Mouse (Mus musculus): ENCODE results near the gene Olfr605. TPM values are rescaled to one million over a fixed set of nuclear protein-coding genes. Genes with fewer than 3 reads are reported as not detected.
"Not testable (repeated sequence)": the region's sequence is repeated elsewhere in the genome, so short reads cannot be mapped to it uniquely, and the experiment has no call there.

Olfr605 gene
- polyA plus RNA-seq (2014; fragmentation: Nextera tagmentation; extraction: Ambion mirVana) = not detected in 2 replicates

GRCm38 (mm10) chr7:103445339-103445738 is at the start of gene Olfr605:
Olfr605 (minus strand) TSS chr7:103445439.
- WGBS = 90% methylated on average over 1 of the region's 1 CpGs
- Histone ChIP-seq H3K4me2 (no peak within 1 kb of the TSS), H3K27ac (ENCODE audit: low read depth, low read length) (no peak within 1 kb of the TSS), H3K4me3 (ENCODE audit: low read depth, low read length) (no peak within 1 kb of the TSS), H3K9ac (ENCODE audit: low read depth, low read length) (no peak within 1 kb of the TSS), H3K36me3 (ENCODE audit: control insufficient read depth, insufficient read depth, low read length) (no peaks in the 10 kb centered on the region), H3K27me3 (replicated peaks; ENCODE audit: control insufficient read depth, insufficient read depth, low read length) (no peaks in the 10 kb centered on the region), H3K4me1 (replicated peaks; ENCODE audit: control insufficient read depth, insufficient read depth, low read length) (no peaks in the 10 kb centered on the region), H3K9me3 (ENCODE audit: control insufficient read depth, low read length) (no peaks in the 10 kb centered on the region)
- ATAC-seq (replicated peaks; ENCODE audit: low FRiP score) (no peak), DNase-seq (ENCODE audit: low spot score) (no peak)

- 81% methylated on average over 9 of the region's 9 CpGs for WGBS
- H3K4me3 ChIP-seq (ENCODE audit: low read depth, low read length); ATAC-seq (replicated peaks; ENCODE audit: low FRiP score); H3K27me3 ChIP-seq (replicated peaks; ENCODE audit: control insufficient read depth, insufficient read depth, low read length); H3K9ac ChIP-seq (ENCODE audit: low read depth, low read length); H3K4me2 ChIP-seq; H3K4me1 ChIP-seq (replicated peaks; ENCODE audit: control insufficient read depth, insufficient read depth, low read length); H3K36me3 ChIP-seq (ENCODE audit: control insufficient read depth, insufficient read depth, low read length); H3K9me3 ChIP-seq (ENCODE audit: control insufficient read depth, low read length); DNase-seq (ENCODE audit: low spot score); H3K27ac ChIP-seq (ENCODE audit: low read depth, low read length): not testable (repeated sequence)
Measured at GRCm38 (mm10) chr7:103477106-103477505, 31.9 kb upstream of the Olfr605 start.

DNA sequence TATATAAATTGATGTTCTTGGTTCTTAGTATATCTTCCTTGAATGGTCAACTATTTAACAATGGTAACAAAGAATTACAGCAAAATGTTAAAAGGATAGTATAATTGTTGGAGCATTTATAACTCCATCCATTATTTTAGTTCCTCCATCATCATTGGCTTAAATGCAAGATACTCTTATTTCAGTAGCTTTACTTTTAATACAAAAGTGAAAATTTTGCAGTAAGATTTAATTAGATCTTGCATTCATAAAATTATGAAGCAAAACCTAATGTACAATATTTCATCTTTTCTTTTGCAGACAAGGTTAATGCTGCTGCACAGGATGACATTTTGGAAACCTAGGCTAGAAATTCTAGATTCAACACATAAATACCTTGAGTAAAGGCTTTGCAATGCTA is 24.3 kb upstream of the Olfr605 start, which contains the start of gene Olfr608:
Gene Olfr608 (plus strand): TSS at position 301 of the 400 bp plus-strand sequence.
- Histone ChIP-seq H3K36me3 (ENCODE audit: control insufficient read depth, insufficient read depth, low read length) (no peaks in the 10 kb centered on the region), H3K27ac (ENCODE audit: low read depth, low read length) (no peak within 1 kb of the TSS), H3K4me2 (no peak within 1 kb of the TSS), H3K27me3 (replicated peaks; ENCODE audit: control insufficient read depth, insufficient read depth, low read length) (no peaks in the 10 kb centered on the region), H3K9ac (ENCODE audit: low read depth, low read length) (no peak within 1 kb of the TSS), H3K4me3 (ENCODE audit: low read depth, low read length) (no peak within 1 kb of the TSS), H3K4me1 (replicated peaks; ENCODE audit: control insufficient read depth, insufficient read depth, low read length) (no peaks in the 10 kb centered on the region), H3K9me3 (ENCODE audit: control insufficient read depth, low read length) (no peaks in the 10 kb centered on the region)
- no peak for ATAC-seq (replicated peaks; ENCODE audit: low FRiP score)
- DNase-seq (ENCODE audit: low spot score) = no peak

- Histone ChIP-seq H3K4me3 (ENCODE audit: low read depth, low read length) (no peak overlapping the region), H3K36me3 (ENCODE audit: control insufficient read depth, insufficient read depth, low read length) (no peaks in the 10 kb centered on the region), H3K4me1 (replicated peaks; ENCODE audit: control insufficient read depth, insufficient read depth, low read length) (no peaks in the 10 kb centered on the region), H3K4me2 (no peak overlapping the region), H3K9ac (ENCODE audit: low read depth, low read length) (no peak overlapping the region), H3K27ac (ENCODE audit: low read depth, low read length) (no peak overlapping the region), H3K9me3 (ENCODE audit: control insufficient read depth, low read length) (no peaks in the 10 kb centered on the region), H3K27me3 (replicated peaks; ENCODE audit: control insufficient read depth, insufficient read depth, low read length) (no peaks in the 10 kb centered on the region)
- no peak for ATAC-seq (replicated peaks; ENCODE audit: low FRiP score)
- WGBS = 87% methylated on average over 5 of the region's 5 CpGs
- no peak for DNase-seq (ENCODE audit: low spot score)
Measured at GRCm38 (mm10) chr7:103460590-103460989, 15.4 kb upstream of the Olfr605 start.

DNA sequence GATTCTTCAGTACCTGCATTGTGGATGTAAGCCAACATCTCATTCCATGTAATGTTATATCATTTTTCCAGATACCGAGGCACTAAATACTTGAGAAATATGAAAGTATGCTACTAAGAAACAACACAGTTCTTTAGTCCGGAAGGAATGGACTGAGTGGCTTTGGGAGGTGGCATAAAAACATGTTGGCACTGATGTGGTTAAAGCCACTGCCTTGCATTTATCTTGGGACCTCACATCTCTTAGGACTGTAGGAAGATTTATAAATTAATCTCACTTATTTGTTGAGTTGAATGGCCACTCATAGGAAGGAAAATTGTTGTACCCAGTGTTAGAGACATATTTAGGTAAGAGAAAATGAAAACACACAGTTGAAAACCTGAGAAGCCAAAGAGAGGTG is 3.5 kb upstream of the Olfr605 start, which contains the start of gene Olfr606:
Gene Olfr606 (plus strand): TSS at position 301 of the 400 bp plus-strand sequence.
- no peaks in the 10 kb centered on the region for H3K4me1 ChIP-seq (replicated peaks; ENCODE audit: control insufficient read depth, insufficient read depth, low read length)
- H3K4me3 ChIP-seq (ENCODE audit: low read depth, low read length) = no peak within 1 kb of the TSS
- 85% methylated on average over 2 of the region's 2 CpGs for WGBS
- no peaks in the 10 kb centered on the region for H3K36me3 ChIP-seq (ENCODE audit: control insufficient read depth, insufficient read depth, low read length)
- no peak within 1 kb of the TSS for H3K27ac ChIP-seq (ENCODE audit: low read depth, low read length)
- ATAC-seq (replicated peaks; ENCODE audit: low FRiP score) = no peak
- no peak for DNase-seq (ENCODE audit: low spot score)
- no peaks in the 10 kb centered on the region for H3K9me3 ChIP-seq (ENCODE audit: control insufficient read depth, low read length)
- no peak within 1 kb of the TSS for H3K4me2 ChIP-seq
- H3K27me3 ChIP-seq (replicated peaks; ENCODE audit: control insufficient read depth, insufficient read depth, low read length) = no peaks in the 10 kb centered on the region
- no peak within 1 kb of the TSS for H3K9ac ChIP-seq (ENCODE audit: low read depth, low read length)

- not testable (repeated sequence) for H3K27me3 ChIP-seq (replicated peaks; ENCODE audit: control insufficient read depth, insufficient read depth, low read length); H3K9ac ChIP-seq (ENCODE audit: low read depth, low read length); H3K4me3 ChIP-seq (ENCODE audit: low read depth, low read length); H3K4me2 ChIP-seq; H3K36me3 ChIP-seq (ENCODE audit: control insufficient read depth, insufficient read depth, low read length); DNase-seq (ENCODE audit: low spot score); H3K4me1 ChIP-seq (replicated peaks; ENCODE audit: control insufficient read depth, insufficient read depth, low read length); ATAC-seq (replicated peaks; ENCODE audit: low FRiP score); H3K9me3 ChIP-seq (ENCODE audit: control insufficient read depth, low read length); H3K27ac ChIP-seq (ENCODE audit: low read depth, low read length)
- 60% methylated on average over 1 of the region's 1 CpGs for WGBS
Measured at GRCm38 (mm10) chr7:103414772-103415171, 30.5 kb downstream of the Olfr605 start, which contains the start of gene Usp17lc. Usp17lc (plus strand) TSS chr7:103415072.

DNA sequence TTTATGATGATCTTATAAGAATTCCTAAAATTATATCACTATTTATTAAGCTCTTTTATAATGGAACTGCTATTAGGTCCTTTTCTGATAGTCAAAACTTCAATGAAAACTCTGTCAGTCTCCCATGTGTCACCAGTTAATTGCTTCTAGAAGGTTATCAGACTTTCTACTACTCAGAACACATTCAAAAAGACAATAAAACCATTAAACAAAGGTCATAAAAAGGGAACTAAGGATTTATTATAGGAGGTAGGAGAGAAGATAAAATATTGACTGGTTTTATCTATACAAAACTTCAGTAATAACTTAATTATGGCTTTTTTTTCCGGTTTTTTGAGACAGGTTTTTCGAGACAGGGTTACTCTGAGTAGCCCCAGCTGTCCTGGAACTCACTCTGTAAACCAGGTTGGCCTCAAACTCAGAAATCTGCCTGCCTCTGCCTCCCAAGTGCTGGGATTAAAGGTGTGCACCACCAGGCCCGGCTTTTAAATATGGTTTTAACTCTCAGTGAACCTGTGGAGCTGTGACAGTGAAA is 38.7 kb downstream of the Olfr605 start:
- not testable (repeated sequence) for ATAC-seq (replicated peaks; ENCODE audit: low FRiP score); H3K9ac ChIP-seq (ENCODE audit: low read depth, low read length); H3K4me2 ChIP-seq; DNase-seq (ENCODE audit: low spot score); H3K4me3 ChIP-seq (ENCODE audit: low read depth, low read length); H3K27ac ChIP-seq (ENCODE audit: low read depth, low read length); H3K9me3 ChIP-seq (ENCODE audit: control insufficient read depth, low read length); H3K4me1 ChIP-seq (replicated peaks; ENCODE audit: control insufficient read depth, insufficient read depth, low read length); H3K27me3 ChIP-seq (replicated peaks; ENCODE audit: control insufficient read depth, insufficient read depth, low read length); H3K36me3 ChIP-seq (ENCODE audit: control insufficient read depth, insufficient read depth, low read length)
- WGBS = 76% methylated on average over 3 of the region's 3 CpGs

GRCm38 (mm10) chr7:103398981-103399380 is 46.3 kb downstream of the Olfr605 start:
- Histone ChIP-seq H3K27ac (ENCODE audit: low read depth, low read length) (no peak overlapping the region), H3K4me2 (no peak overlapping the region), H3K36me3 (ENCODE audit: control insufficient read depth, insufficient read depth, low read length) (no peaks in the 10 kb centered on the region), H3K9me3 (ENCODE audit: control insufficient read depth, low read length) (no peaks in the 10 kb centered on the region), H3K4me1 (replicated peaks; ENCODE audit: control insufficient read depth, insufficient read depth, low read length) (no peaks in the 10 kb centered on the region), H3K9ac (ENCODE audit: low read depth, low read length) (no peak overlapping the region), H3K4me3 (ENCODE audit: low read depth, low read length) (no peak overlapping the region), H3K27me3 (replicated peaks; ENCODE audit: control insufficient read depth, insufficient read depth, low read length) (no peaks in the 10 kb centered on the region)
- ATAC-seq (replicated peaks; ENCODE audit: low FRiP score) (no peak), DNase-seq (ENCODE audit: low spot score) (no peak)
- WGBS = 4% methylated on average over 1 of the region's 1 CpGs

- Histone ChIP-seq H3K9ac (ENCODE audit: low read depth, low read length) (no peak overlapping the region), H3K4me1 (replicated peaks; ENCODE audit: control insufficient read depth, insufficient read depth, low read length) (no peaks in the 10 kb centered on the region), H3K36me3 (ENCODE audit: control insufficient read depth, insufficient read depth, low read length) (no peaks in the 10 kb centered on the region), H3K9me3 (ENCODE audit: control insufficient read depth, low read length) (no peaks in the 10 kb centered on the region), H3K27ac (ENCODE audit: low read depth, low read length) (no peak overlapping the region), H3K4me2 (no peak overlapping the region), H3K27me3 (replicated peaks; ENCODE audit: control insufficient read depth, insufficient read depth, low read length) (no peaks in the 10 kb centered on the region), H3K4me3 (ENCODE audit: low read depth, low read length) (no peak overlapping the region)
- ATAC-seq (replicated peaks; ENCODE audit: low FRiP score) (no peak), DNase-seq (ENCODE audit: low spot score) (no peak)
Measured at GRCm38 (mm10) chr7:103397758-103398157, 47.5 kb downstream of the Olfr605 start.

All from liver, embryonic 11.5 days (tissue).